Mouse (Mus musculus) olfactory bulb, adult 2 months (tissue): ENCODE results near the gene Med13l.

Source experiments
- CTCF ChIP-seq: fragments of 200-500 bp; IDR thresholded peaks from 2 replicates; pipeline ENCODE4 v1.5.1; 2012; ENCODE audit warnings: low read depth, mild to moderate bottlenecking, low read length, moderate library complexity; ENCODE audit not compliant: insufficient read depth
- POLR2A ChIP-seq: fragments of 200-500 bp; IDR thresholded peaks from 2 replicates; pipeline ENCODE4 v1.6.1; 2012; ENCODE audit warnings: mild to moderate bottlenecking, low read depth, low read length, moderate library complexity; ENCODE audit not compliant: insufficient read depth

DNA sequence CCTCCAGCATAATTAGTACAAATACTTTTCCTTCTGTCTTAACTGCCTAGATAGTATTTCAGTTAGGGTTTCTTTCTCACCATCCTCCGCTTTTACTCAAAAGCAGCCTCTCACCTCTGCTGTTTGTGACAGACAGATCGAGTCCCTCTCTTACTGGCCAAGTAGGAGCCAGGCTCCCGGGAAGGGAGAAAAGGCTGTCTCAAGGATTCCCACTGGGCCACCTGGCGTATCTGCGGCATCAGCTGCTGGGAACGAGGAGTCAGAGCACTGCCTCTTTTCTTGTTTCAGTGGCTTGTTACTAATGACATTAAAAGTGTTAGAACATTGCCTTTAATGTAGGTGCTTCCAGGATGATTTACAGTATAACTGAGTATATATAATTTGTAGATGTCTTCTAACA, 164.9 kb downstream of the Med13l start:
- TF ChIP-seq POLR2A (no peak), CTCF (no peak)
